29 mouse cellular contexts compared by ENCODE assay signal in genomic region chr10:92473282-92473681, GRCm38 (mm10).
A peak's percentile ranks its signal among the peaks of the same experiment; 100 is the strongest.
DNase-seq lines count a peak whose midpoint lies in the region; ATAC-seq and TF ChIP-seq lines count a peak whose summit lies in the region.
"Had no signal": no experiment of that assay in that cellular context is flagged by ENCODE, and none has a peak within 500 bp of the region (broad histone marks: within the 10 kb centered on the region; RNA-seq: fewer than 3 reads in every experiment).

No protein-coding gene starts in this region.

- H3K9ac ChIP-seq in forebrain, postnatal 0 days: no peak overlapping the region
- no peak overlapping the region for H3K9ac ChIP-seq in midbrain, embryonic 11.5 days (ENCODE audit: low read length)
- H3K9ac ChIP-seq: heart, embryonic 15.5 days; hindbrain, embryonic 13.5 days; limb, embryonic 15.5 days; liver, embryonic 13.5 days; midbrain, embryonic 15.5 days had no signal

- no peak for ATAC-seq in forebrain, postnatal 0 days
- ATAC-seq in midbrain, embryonic 11.5 days (ENCODE audit: low FRiP score): no peak
- ATAC-seq: forebrain, embryonic 16.5 days; lung, postnatal 0 days; midbrain, embryonic 15.5 days; Patski had no signal

- H3K27ac ChIP-seq in forebrain, embryonic 10.5 days: peak overlapping the region; percentile 51
- H3K27ac ChIP-seq in forebrain, postnatal 0 days (ENCODE audit: low read depth, low read length): no peak overlapping the region
- peak overlapping the region; percentile 29; the same call in 1 of the 2 replicates for H3K27ac ChIP-seq in midbrain, embryonic 10.5 days (replicated peaks)
- no peak overlapping the region for H3K27ac ChIP-seq in midbrain, embryonic 11.5 days (ENCODE audit: low read depth, low read length)
- H3K27ac ChIP-seq: heart, embryonic 15.5 days; hindbrain, embryonic 13.5 days; kidney, postnatal 0 days; limb, embryonic 10.5 days; limb, embryonic 15.5 days; liver, embryonic 13.5 days; midbrain, embryonic 15.5 days had no signal

- TF ChIP-seq CTCF in forebrain, postnatal 0 days (IDR thresholded peaks at IDR 0.05; ENCODE audit: low read depth): no peak

- H3K4me3 ChIP-seq in forebrain, embryonic 10.5 days: no peak overlapping the region
- H3K4me3 ChIP-seq in forebrain, postnatal 0 days (ENCODE audit: low read depth, low read length): no peak overlapping the region
- H3K4me3 ChIP-seq in midbrain, embryonic 10.5 days: no peak overlapping the region
- H3K4me3 ChIP-seq in midbrain, embryonic 11.5 days (ENCODE audit: low read depth, low read length): no peak overlapping the region
- H3K4me3 ChIP-seq: heart, embryonic 15.5 days; hindbrain, embryonic 13.5 days; limb, embryonic 10.5 days; limb, embryonic 15.5 days; liver, embryonic 13.5 days; megakaryocyte, embryonic 14.5 days; midbrain, embryonic 15.5 days had no signal

- DNase-seq in forebrain, embryonic 10.5 days (ENCODE audit: extremely low spot score, low spot score): peak; percentile 36
- DNase-seq in forebrain, postnatal 0 days: no peak
- peak; percentile 28 for DNase-seq in midbrain, embryonic 10.5 days (ENCODE audit: low spot score)
- DNase-seq in midbrain, embryonic 11.5 days (ENCODE audit: low spot score, missing footprints): no peak
- peak; percentile 52 for DNase-seq in embryo, embryonic 10.5 days (ENCODE audit: low spot score)
- DNase-seq in forelimb bud, embryonic 11.5 days (ENCODE audit: low read depth, low spot score): peak; percentile 6
- DNase-seq in Muller cell, postnatal 12 days (ENCODE audit: inconsistent ontology term): no peak
- no peak for DNase-seq in testis, postnatal 14 days (ENCODE audit: low spot score)
- DNase-seq: adrenal gland, postnatal 36 days; cerebellum, adult 8-10 months; cerebellum, postnatal 25 days; gastrocnemius, postnatal 10 days; kidney, adult 2 months; layer of hippocampus, adult 9-11 months; liver, embryonic 13.5 days; lung, adult 18-20 months; lung, postnatal 4 days; right cerebral cortex, postnatal 14 days had no signal

- WGBS in forebrain, embryonic 10.5 days: 38% methylated on average over 3 of the region's 3 CpGs
- 49% methylated on average over 3 of the region's 3 CpGs for WGBS in forebrain, postnatal 0 days
- 47% methylated on average over 3 of the region's 3 CpGs for WGBS in midbrain, embryonic 10.5 days
- 33% methylated on average over 3 of the region's 3 CpGs for WGBS in midbrain, embryonic 11.5 days

- no peaks in the 10 kb centered on the region for H3K27me3 ChIP-seq in forebrain, embryonic 10.5 days (ENCODE audit: poor library complexity, severe bottlenecking)
- H3K27me3 ChIP-seq in forebrain, postnatal 0 days (ENCODE audit: insufficient read depth, low read length): no peaks in the 10 kb centered on the region
- no peaks in the 10 kb centered on the region for H3K27me3 ChIP-seq in midbrain, embryonic 10.5 days (ENCODE audit: low read depth, poor library complexity, severe bottlenecking)
- no peaks in the 10 kb centered on the region for H3K27me3 ChIP-seq in midbrain, embryonic 11.5 days (ENCODE audit: control insufficient read depth, insufficient read depth, low read length)
- H3K27me3 ChIP-seq: heart, embryonic 15.5 days; hindbrain, embryonic 13.5 days; limb, embryonic 15.5 days; liver, embryonic 13.5 days; megakaryocyte, embryonic 14.5 days; midbrain, embryonic 15.5 days; Patski had no signal

- no peaks in the 10 kb centered on the region for H3K36me3 ChIP-seq in forebrain, embryonic 10.5 days (replicated peaks)
- H3K36me3 ChIP-seq in forebrain, postnatal 0 days (ENCODE audit: insufficient read depth): no peaks in the 10 kb centered on the region
- H3K36me3 ChIP-seq in midbrain, embryonic 10.5 days: no peaks in the 10 kb centered on the region
- H3K36me3 ChIP-seq in midbrain, embryonic 11.5 days (ENCODE audit: control insufficient read depth, insufficient read depth, low read length): no peaks in the 10 kb centered on the region
- H3K36me3 ChIP-seq: G1E; heart, embryonic 15.5 days; hindbrain, embryonic 13.5 days; limb, embryonic 10.5 days; limb, embryonic 15.5 days; liver, embryonic 13.5 days; midbrain, embryonic 15.5 days had no signal

- no peak overlapping the region for H3K4me2 ChIP-seq in forebrain, postnatal 0 days (ENCODE audit: low read depth)
- no peak overlapping the region for H3K4me2 ChIP-seq in midbrain, embryonic 11.5 days
- H3K4me2 ChIP-seq: heart, embryonic 15.5 days; hindbrain, embryonic 13.5 days; limb, embryonic 15.5 days; liver, embryonic 13.5 days; midbrain, embryonic 15.5 days had no signal

- peaks cover 5% of the 10 kb centered on the region; the same call in 1 of the 2 replicates for H3K9me3 ChIP-seq in forebrain, embryonic 10.5 days
- H3K9me3 ChIP-seq in forebrain, postnatal 0 days (ENCODE audit: low read length): no peaks in the 10 kb centered on the region
- no peaks in the 10 kb centered on the region for H3K9me3 ChIP-seq in midbrain, embryonic 10.5 days (replicated peaks)
- H3K9me3 ChIP-seq in midbrain, embryonic 11.5 days (ENCODE audit: control insufficient read depth, low read length): no peaks in the 10 kb centered on the region
- H3K9me3 ChIP-seq: heart, embryonic 15.5 days; hindbrain, embryonic 13.5 days; limb, embryonic 10.5 days; limb, embryonic 15.5 days; liver, embryonic 13.5 days; midbrain, embryonic 15.5 days had no signal

- H3K4me1 ChIP-seq in forebrain, embryonic 10.5 days: peaks cover 21% of the 10 kb centered on the region
- H3K4me1 ChIP-seq in forebrain, postnatal 0 days (ENCODE audit: insufficient read depth): no peaks in the 10 kb centered on the region
- peaks cover 10% of the 10 kb centered on the region for H3K4me1 ChIP-seq in midbrain, embryonic 10.5 days
- H3K4me1 ChIP-seq in midbrain, embryonic 11.5 days (ENCODE audit: control insufficient read depth, insufficient read depth, low read length): peaks cover 4% of the 10 kb centered on the region; the same call in 1 of the 2 replicates
- H3K4me1 ChIP-seq: heart, embryonic 15.5 days; hindbrain, embryonic 13.5 days; limb, embryonic 15.5 days; liver, embryonic 13.5 days; megakaryocyte, embryonic 14.5 days; midbrain, embryonic 15.5 days had no signal

Comparison
In these comparisons a context has a peak if more than half of its experiments do, and no peak if none do; other contexts are left out.
1. DNase-seq: peak in forebrain, embryonic 10.5 days (single experiment), midbrain, embryonic 10.5 days (single experiment), embryo, embryonic 10.5 days (single experiment) and forelimb bud, embryonic 11.5 days (single experiment); none in forebrain, postnatal 0 days (single experiment), midbrain, embryonic 11.5 days (single experiment), Muller cell, postnatal 12 days (single experiment) and testis, postnatal 14 days (single experiment).
2. H3K27ac ChIP-seq: peak in forebrain, embryonic 10.5 days (single experiment) and midbrain, embryonic 10.5 days (single experiment); none in forebrain, postnatal 0 days (single experiment) and midbrain, embryonic 11.5 days (single experiment).